8 mouse cellular contexts compared by ENCODE assay signal in the genomic region with DNA sequence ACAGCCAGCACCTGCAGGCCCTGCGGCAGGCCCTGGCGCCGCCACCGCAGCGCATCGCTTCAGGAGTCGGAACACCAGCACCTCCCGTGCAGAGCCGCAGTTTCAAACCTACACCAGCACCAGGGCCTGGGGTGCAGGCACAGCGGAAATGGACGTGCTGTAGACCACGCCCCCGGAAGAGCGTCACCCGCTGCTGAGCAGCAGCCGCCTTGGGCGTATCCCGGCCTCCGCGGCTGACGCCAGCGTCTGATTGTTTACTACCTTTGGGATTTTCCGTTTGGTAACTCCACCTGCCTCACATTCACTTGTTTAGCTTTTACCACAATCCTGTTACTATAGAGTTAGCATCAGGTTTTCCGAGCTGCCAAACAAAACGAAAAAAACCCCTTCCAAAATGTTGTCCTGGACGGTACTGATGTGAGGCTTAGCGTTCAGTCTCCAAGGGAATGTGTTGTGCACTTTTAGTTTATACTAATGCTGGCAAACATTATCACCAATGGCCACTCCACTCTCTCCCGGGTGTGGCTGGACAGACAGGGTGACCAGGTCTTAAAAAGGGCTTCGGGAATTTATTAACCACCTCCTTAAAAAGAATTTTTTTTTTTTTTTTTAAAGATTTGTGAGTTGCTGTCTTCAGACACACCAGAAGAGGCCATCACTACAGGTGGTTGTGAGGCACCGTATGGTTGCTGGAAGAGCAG. TPM values are rescaled to one million over a fixed set of nuclear protein-coding genes. Genes with fewer than 3 reads are reported as not detected.
DNase-seq lines count a peak whose midpoint lies in the region; ATAC-seq and TF ChIP-seq lines count a peak whose summit lies in the region.

A gene (minus strand): TSS at position 150 of the 701 bp plus-strand sequence.

- TF ChIP-seq POLR2A in bone marrow, adult 2 months (IDR thresholded peaks at IDR 0.05; ENCODE audit: borderline replicate concordance, control insufficient read depth, low read depth, low read length): peak; percentile 97

- WGBS in bone marrow, adult 2 months: 2% methylated on average over 30 of the region's 30 CpGs
- WGBS in embryonic facial prominence, embryonic 15.5 days: 1% methylated on average over 30 of the region's 30 CpGs
- 2% methylated on average over 26 of the region's 30 CpGs for WGBS in kidney, embryonic 14.5 days
- WGBS in limb, embryonic 15.5 days: under 1% methylated on average over 30 of the region's 30 CpGs

- no peak for TF ChIP-seq CTCF in bone marrow, adult 2 months (IDR thresholded peaks at IDR 0.05; ENCODE audit: control insufficient read depth, insufficient read depth, low read length)

- peaks cover 55% of the 10 kb centered on the region for H3K36me3 ChIP-seq in embryonic facial prominence, embryonic 15.5 days
- H3K36me3 ChIP-seq in kidney, embryonic 14.5 days (ENCODE audit: control insufficient read depth, insufficient read depth, low read length): peaks cover 64% of the 10 kb centered on the region
- H3K36me3 ChIP-seq in limb, embryonic 15.5 days: peaks cover 47% of the 10 kb centered on the region

- H3K9me3 ChIP-seq in embryonic facial prominence, embryonic 15.5 days (replicated peaks): no peaks in the 10 kb centered on the region
- no peaks in the 10 kb centered on the region for H3K9me3 ChIP-seq in kidney, embryonic 14.5 days (ENCODE audit: control insufficient read depth, low read length)
- no peaks in the 10 kb centered on the region for H3K9me3 ChIP-seq in limb, embryonic 15.5 days

- no peaks in the 10 kb centered on the region for H3K27me3 ChIP-seq in embryonic facial prominence, embryonic 15.5 days
- H3K27me3 ChIP-seq in kidney, embryonic 14.5 days (ENCODE audit: control insufficient read depth, insufficient read depth, low read length): no peaks in the 10 kb centered on the region
- H3K27me3 ChIP-seq in limb, embryonic 15.5 days: no peaks in the 10 kb centered on the region

- H3K4me3 ChIP-seq in bone marrow, adult 2 months (replicated peaks; ENCODE audit: control insufficient read depth, low read depth, low read length): peak within 1 kb of the TSS; percentile 83
- H3K4me3 ChIP-seq in embryonic facial prominence, embryonic 15.5 days (replicated peaks): peak within 1 kb of the TSS; percentile 84
- peak within 1 kb of the TSS; percentile 79 for H3K4me3 ChIP-seq in kidney, embryonic 14.5 days (ENCODE audit: low read length)
- H3K4me3 ChIP-seq in limb, embryonic 15.5 days: peak within 1 kb of the TSS; percentile 85

- peak; percentile 99 for ATAC-seq in embryonic facial prominence, embryonic 15.5 days (ENCODE audit: insufficient number of reproducible peaks, low FRiP score, low TSS enrichment, low read depth)
- ATAC-seq in kidney, embryonic 14.5 days (ENCODE audit: low FRiP score, low TSS enrichment): peak; percentile 99
- ATAC-seq in limb, embryonic 15.5 days (ENCODE audit: insufficient number of reproducible peaks, low FRiP score, low TSS enrichment, low read depth): peak; percentile 96

- H3K4me1 ChIP-seq in bone marrow, adult 2 months (ENCODE audit: control insufficient read depth, insufficient read depth, low read length): no peaks in the 10 kb centered on the region; the same call in 1 of the 2 replicates
- H3K4me1 ChIP-seq in embryonic facial prominence, embryonic 15.5 days: peaks cover 11% of the 10 kb centered on the region; the same call in 1 of the 2 replicates
- no peaks in the 10 kb centered on the region; the same call in 1 of the 2 replicates for H3K4me1 ChIP-seq in kidney, embryonic 14.5 days (ENCODE audit: control insufficient read depth, insufficient read depth, low read length)
- peaks cover 10% of the 10 kb centered on the region for H3K4me1 ChIP-seq in limb, embryonic 15.5 days

- peak within 1 kb of the TSS; percentile 95 for H3K27ac ChIP-seq in bone marrow, adult 2 months (ENCODE audit: control insufficient read depth, insufficient read depth, low read depth, low read length, poor library complexity)
- peak within 1 kb of the TSS; percentile 99 for H3K27ac ChIP-seq in embryonic facial prominence, embryonic 15.5 days (replicated peaks)
- H3K27ac ChIP-seq in kidney, embryonic 14.5 days (ENCODE audit: low read depth, low read length): peak within 1 kb of the TSS; percentile 98
- H3K27ac ChIP-seq in limb, embryonic 15.5 days: peak within 1 kb of the TSS; percentile 99

- peak within 1 kb of the TSS; percentile 69 for H3K4me2 ChIP-seq in embryonic facial prominence, embryonic 15.5 days (replicated peaks)
- H3K4me2 ChIP-seq in kidney, embryonic 14.5 days (replicated peaks; ENCODE audit: low read depth, low read length): peak within 1 kb of the TSS; percentile 73
- H3K4me2 ChIP-seq in limb, embryonic 15.5 days: peak within 1 kb of the TSS; percentile 60

- peak; percentile 94 for DNase-seq in 416B (ENCODE audit: low read depth)
- DNase-seq in heart, adult 9 months (ENCODE audit: low spot score in 2 of 2): peak; percentile 93
- DNase-seq in monocyte, adult 2 months (ENCODE audit: low read depth in 1 of 2, low spot score in 2 of 2): peak; percentile 79 to 87
- peak; percentile 93 to 94 for DNase-seq in spleen, postnatal 36 days (ENCODE audit: low spot score in 2 of 2)

- peak within 1 kb of the TSS; percentile 85 for H3K9ac ChIP-seq in embryonic facial prominence, embryonic 15.5 days
- H3K9ac ChIP-seq in kidney, embryonic 14.5 days (ENCODE audit: low read depth, low read length): peak within 1 kb of the TSS; percentile 93
- peak within 1 kb of the TSS; percentile 84 for H3K9ac ChIP-seq in limb, embryonic 15.5 days

RNA-seq across cellular contexts. Expression of the gene that starts here (rescaled TPM):
- 4.9 and 6.1 TPM in 2 replicates for polyA plus RNA-seq in bone marrow, adult 2 months (2011; ENCODE audit: insufficient read depth, insufficient read length, low replicate concordance, missing spikeins)
- 12.7 and 13.8 TPM in 2 replicates for polyA plus RNA-seq in embryonic facial prominence, embryonic 15.5 days (2015; fragmentation: Nextera tagmentation; extraction: Ambion mirVana)
- 12.6 and 13.3 TPM in 2 replicates for polyA plus RNA-seq in kidney, embryonic 14.5 days (2014; fragmentation: Nextera tagmentation; extraction: Ambion mirVana)
- 9.8 and 13.3 TPM in 2 replicates for polyA plus RNA-seq in limb, embryonic 15.5 days (2015; fragmentation: Nextera tagmentation; extraction: Ambion mirVana)

Comparison
In these comparisons a context has a peak if more than half of its experiments do, and no peak if none do; other contexts are left out.
1. Peak in every context shown above with its lines: DNase-seq, ATAC-seq, H3K4me3 ChIP-seq and H3K27ac ChIP-seq.